Mouse (Mus musculus): ENCODE results near the gene Nutf2-ps1.
A peak's percentile ranks its signal among the peaks of the same experiment; 100 is the strongest.
"Not testable (repeated sequence)": the region's sequence is repeated elsewhere in the genome, so short reads cannot be mapped to it uniquely, and the experiment has no call there.

Gene Nutf2-ps1

GRCm38 (mm10) chr19:53588968-53589367 is at the start of gene Nutf2-ps1:
TSS of gene Nutf2-ps1 (minus strand) at chr19:53589068.
- DNase-seq (ENCODE audit: low spot score), result not testable (repeated sequence)

- no peak for DNase-seq (ENCODE audit: low spot score)
Observed at GRCm38 (mm10) chr19:53638041-53638440, 49.2 kb upstream of the Nutf2-ps1 start.

GRCm38 (mm10) chr19:53621681-53622080 is 32.8 kb upstream of the Nutf2-ps1 start:
- no peak for DNase-seq (ENCODE audit: low spot score)

GRCm38 (mm10) chr19:53608921-53609320 is 20.1 kb upstream of the Nutf2-ps1 start:
- DNase-seq (ENCODE audit: low spot score), result no peak

GRCm38 (mm10) chr19:53601363-53601655 is 12.4 kb upstream of the Nutf2-ps1 start:
- DNase-seq (ENCODE audit: low spot score), result no peak

- peak; percentile 50 for DNase-seq (ENCODE audit: low spot score)
Observed at GRCm38 (mm10) chr19:53600549-53601362, 11.9 kb upstream of the Nutf2-ps1 start.

- peak; percentile 99 for DNase-seq (ENCODE audit: low spot score)
Observed at GRCm38 (mm10) chr19:53599757-53600539, 11.1 kb upstream of the Nutf2-ps1 start, which contains the start of gene Smc3. TSS of gene Smc3 (plus strand) at chr19:53600398.

GRCm38 (mm10) chr19:53596723-53597474 is 8.0 kb upstream of the Nutf2-ps1 start:
- DNase-seq (ENCODE audit: low spot score), result no peak

GRCm38 (mm10) chr19:53587686-53588085 is 1.2 kb downstream of the Nutf2-ps1 start:
- DNase-seq (ENCODE audit: low spot score), result not testable (repeated sequence)

GRCm38 (mm10) chr19:53580271-53580670 is 8.6 kb downstream of the Nutf2-ps1 start:
- not testable (repeated sequence) for DNase-seq (ENCODE audit: low spot score)

GRCm38 (mm10) chr19:53578597-53579252 is 10.1 kb downstream of the Nutf2-ps1 start:
- DNase-seq (ENCODE audit: low spot score), result peak; percentile 63

- DNase-seq (ENCODE audit: low spot score), result no peak
Observed at GRCm38 (mm10) chr19:53577025-53577800, 11.7 kb downstream of the Nutf2-ps1 start.

- no peak for DNase-seq (ENCODE audit: low spot score)
Observed at GRCm38 (mm10) chr19:53576061-53576460, 12.8 kb downstream of the Nutf2-ps1 start.

- no peak for DNase-seq (ENCODE audit: low spot score)
Observed at GRCm38 (mm10) chr19:53575296-53576010, 13.4 kb downstream of the Nutf2-ps1 start.

- DNase-seq (ENCODE audit: low spot score), result no peak
Observed at GRCm38 (mm10) chr19:53574546-53574945, 14.3 kb downstream of the Nutf2-ps1 start.

- DNase-seq (ENCODE audit: low spot score), result no peak
Observed at GRCm38 (mm10) chr19:53574131-53574530, 14.7 kb downstream of the Nutf2-ps1 start.

- DNase-seq (ENCODE audit: low spot score), result no peak
Observed at GRCm38 (mm10) chr19:53573151-53573550, 15.7 kb downstream of the Nutf2-ps1 start.

GRCm38 (mm10) chr19:53572607-53573006 is 16.3 kb downstream of the Nutf2-ps1 start:
- peak; percentile 0 for DNase-seq (ENCODE audit: low spot score)

- no peak for DNase-seq (ENCODE audit: low spot score)
Observed at GRCm38 (mm10) chr19:53571501-53572428, 17.1 kb downstream of the Nutf2-ps1 start.

Measured in urinary bladder, postnatal 25 days (tissue).